Mouse (Mus musculus) CH12.LX (cell line): ENCODE measurements around the gene Crybg2.

Source experiments
- CTCF ChIP-seq, 2 experiments: IDR thresholded peaks in 1 of 2; conservative IDR thresholded peaks in 1 of 2; 2 replicates each; pipeline ENCODE4 v1.5.1; 2011 to 2012; ENCODE audit warnings: low read depth in 2 of 2, low read length in 2 of 2, improper control_type of control experiment in 1 of 2, inconsistent platforms in 1 of 2, mild to moderate bottlenecking in 1 of 2, moderate library complexity in 1 of 2
- EP300 ChIP-seq: IDR thresholded peaks from 2 replicates; pipeline ENCODE4 v1.6.1; 2011; ENCODE audit warnings: low read length, improper control_type of control experiment
- JUN ChIP-seq: IDR thresholded peaks from 2 replicates; pipeline ENCODE4 v1.6.1; 2011; ENCODE audit warnings: low read depth, mild to moderate bottlenecking, low read length, improper control_type of control experiment, moderate library complexity; ENCODE audit not compliant: insufficient read depth
- MXI1 ChIP-seq: IDR thresholded peaks from 2 replicates; pipeline ENCODE4 v1.6.1; 2011; ENCODE audit warnings: mild to moderate bottlenecking, low read depth, low read length, improper control_type of control experiment
- MYC ChIP-seq: IDR thresholded peaks from 2 replicates; pipeline ENCODE4 v1.6.1; 2011; ENCODE audit warnings: low read depth, mild to moderate bottlenecking, improper control_type of control experiment, low read length
- POLR2A ChIP-seq: IDR thresholded peaks from 2 replicates; pipeline ENCODE4 v1.6.1; 2011; ENCODE audit warnings: low read depth, mild to moderate bottlenecking, improper control_type of control experiment, low read length
- RAD21 ChIP-seq: IDR thresholded peaks from 2 replicates; pipeline ENCODE4 v1.6.1; 2011; ENCODE audit warnings: low read depth, mild to moderate bottlenecking, low read length, improper control_type of control experiment, moderate library complexity
- TCF12 ChIP-seq: IDR thresholded peaks from 2 replicates; pipeline ENCODE4 v1.6.1; 2014; ENCODE audit warnings: low read depth, mild to moderate bottlenecking, inconsistent platforms, low read length, improper control_type of control experiment
- USF2 ChIP-seq: conservative IDR thresholded peaks from 2 replicates; pipeline ENCODE4 v1.6.1; 2011; ENCODE audit warnings: low read depth, low read length, improper control_type of control experiment
- ZNF384 ChIP-seq: IDR thresholded peaks from 2 replicates; pipeline ENCODE4 v1.6.1; 2012; ENCODE audit warnings: low read depth, low read length, improper control_type of control experiment, inconsistent platforms

DNA sequence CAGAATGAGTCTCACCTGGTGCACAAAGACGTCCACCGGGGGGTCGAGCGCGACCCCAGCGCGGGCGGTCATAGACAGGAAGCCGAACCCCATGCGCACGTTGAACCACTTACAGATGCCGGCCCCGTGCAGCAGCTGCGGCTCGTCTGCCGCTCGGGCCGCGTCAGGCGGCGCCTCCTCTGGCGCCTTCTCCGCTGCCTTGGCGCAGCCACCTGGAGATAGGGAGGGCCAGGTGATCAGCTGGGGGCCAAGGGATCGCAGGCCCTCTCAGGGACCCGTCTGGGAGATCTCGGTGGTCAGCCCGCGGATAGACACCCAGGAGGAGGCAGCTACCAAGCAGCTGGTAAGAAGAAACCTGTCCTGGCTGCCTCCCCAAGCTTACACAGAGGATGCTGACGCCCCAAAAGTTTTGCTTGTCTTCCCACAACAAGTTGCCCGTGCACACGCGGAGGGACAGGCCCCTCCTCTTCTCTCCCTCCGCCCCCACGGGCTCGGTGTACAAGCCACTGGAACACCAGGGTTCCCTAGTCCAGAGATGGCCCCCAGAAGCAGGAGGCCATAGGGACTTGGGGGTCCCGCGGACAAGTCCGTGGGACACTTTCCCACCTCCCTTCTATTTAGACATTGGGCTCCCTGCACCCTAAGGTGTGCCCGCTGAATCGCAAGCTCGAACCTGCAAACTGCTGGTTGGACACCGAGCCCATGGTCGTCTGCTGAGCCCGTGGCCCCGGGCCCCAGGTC, 42.4 kb upstream of the Crybg2 start:
- TF ChIP-seq TCF12, result no peak
- TF ChIP-seq RAD21, result no peak
- TF ChIP-seq USF2, result no peak
- TF ChIP-seq MXI1, result no peak
- no peak for TF ChIP-seq MYC
- TF ChIP-seq CTCF (conservative IDR thresholded peaks at IDR 0.05 in 1 of 2, IDR thresholded peaks at IDR 0.05 in 1 of 2; ENCODE audit: low read depth in 2 of 2, low read length in 2 of 2), result no peak
- no peak for TF ChIP-seq POLR2A
- no peak for TF ChIP-seq JUN
- no peak for TF ChIP-seq EP300
- no peak for TF ChIP-seq ZNF384
